Mouse (Mus musculus): Measurements from ENCODE around the gene Xpo6. TPM values are rescaled to one million over a fixed set of nuclear protein-coding genes. Genes with fewer than 3 reads are reported as not detected.

Xpo6 gene
- total and polyA plus RNA-seq, 2 experiments: 15.0 to 79.2 TPM

DNA sequence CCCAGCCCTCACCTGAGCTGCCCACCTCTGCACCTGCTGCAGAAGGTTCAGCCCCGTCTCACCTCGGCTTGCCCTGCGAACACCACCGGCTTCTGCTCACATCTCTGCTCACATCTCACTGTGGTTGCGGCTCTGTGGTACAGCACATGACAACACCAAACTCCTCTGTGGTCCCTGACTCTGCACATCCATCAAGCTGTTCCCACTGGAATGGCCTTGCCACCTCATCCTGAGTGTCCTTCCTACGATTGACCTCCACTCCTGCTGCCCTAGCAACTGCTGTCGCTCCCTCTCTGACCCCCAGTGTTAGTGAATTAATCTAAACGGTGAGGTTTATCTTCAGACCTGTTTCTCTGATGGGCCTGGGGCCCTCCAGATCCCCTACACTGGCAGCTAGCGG is 115.1 kb downstream of the Xpo6 start:
- WGBS: 90% methylated on average over 9 of the region's 9 CpGs
- no peak for DNase-seq (ENCODE audit: extremely low read depth, low read depth, low spot score)
- Histone ChIP-seq H3K36me3 (ENCODE audit: control insufficient read depth, insufficient read depth, low read length) (no peaks in the 10 kb centered on the region), H3K27me3 (ENCODE audit: control insufficient read depth, insufficient read depth, low read length) (peaks cover 12% of the 10 kb centered on the region), H3K27ac (replicated peaks; ENCODE audit: insufficient read depth, low read depth, low read length) (no peak overlapping the region), H3K79me2 (ENCODE audit: control insufficient read depth, insufficient read depth, low read length) (no peaks in the 10 kb centered on the region), H3K9ac (ENCODE audit: low read depth, low read length) (no peak overlapping the region), H3K4me1 (ENCODE audit: control insufficient read depth, insufficient read depth, low read length) (no peaks in the 10 kb centered on the region), H3K4me3 (ENCODE audit: insufficient read depth, low read depth, low read length) (no peak overlapping the region)
- TF ChIP-seq CTCF (IDR thresholded peaks at IDR 0.05; ENCODE audit: low read depth, low read length) (no peak), POLR2A (IDR thresholded peaks at IDR 0.05; ENCODE audit: extremely low read depth, insufficient read depth, low read length) (no peak)

DNA sequence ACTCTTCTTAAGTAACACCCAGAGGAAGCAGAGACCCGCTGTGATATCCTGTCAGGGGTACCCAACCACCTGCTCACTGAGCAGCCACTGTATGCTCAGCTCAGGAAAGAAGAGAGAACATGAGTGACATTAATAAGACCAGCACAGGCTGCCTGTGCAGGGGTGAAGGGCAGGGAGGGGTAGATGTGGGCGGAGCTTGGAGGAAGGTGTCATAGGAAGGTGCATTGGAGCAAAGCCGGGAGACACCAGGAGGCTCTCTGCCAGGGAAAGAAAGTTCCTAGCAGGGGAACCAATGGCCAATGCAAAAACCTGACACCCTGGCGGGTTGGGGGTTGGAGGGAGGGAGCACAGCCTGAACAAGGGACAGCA is 116.3 kb downstream of the Xpo6 start:
- 25% methylated on average over 4 of the region's 4 CpGs for WGBS
- TF ChIP-seq CTCF (IDR thresholded peaks at IDR 0.05; ENCODE audit: low read depth, low read length) (no peak), POLR2A (IDR thresholded peaks at IDR 0.05; ENCODE audit: extremely low read depth, insufficient read depth, low read length) (no peak)
- H3K79me2 ChIP-seq (ENCODE audit: control insufficient read depth, insufficient read depth, low read length): no peaks in the 10 kb centered on the region

DNA sequence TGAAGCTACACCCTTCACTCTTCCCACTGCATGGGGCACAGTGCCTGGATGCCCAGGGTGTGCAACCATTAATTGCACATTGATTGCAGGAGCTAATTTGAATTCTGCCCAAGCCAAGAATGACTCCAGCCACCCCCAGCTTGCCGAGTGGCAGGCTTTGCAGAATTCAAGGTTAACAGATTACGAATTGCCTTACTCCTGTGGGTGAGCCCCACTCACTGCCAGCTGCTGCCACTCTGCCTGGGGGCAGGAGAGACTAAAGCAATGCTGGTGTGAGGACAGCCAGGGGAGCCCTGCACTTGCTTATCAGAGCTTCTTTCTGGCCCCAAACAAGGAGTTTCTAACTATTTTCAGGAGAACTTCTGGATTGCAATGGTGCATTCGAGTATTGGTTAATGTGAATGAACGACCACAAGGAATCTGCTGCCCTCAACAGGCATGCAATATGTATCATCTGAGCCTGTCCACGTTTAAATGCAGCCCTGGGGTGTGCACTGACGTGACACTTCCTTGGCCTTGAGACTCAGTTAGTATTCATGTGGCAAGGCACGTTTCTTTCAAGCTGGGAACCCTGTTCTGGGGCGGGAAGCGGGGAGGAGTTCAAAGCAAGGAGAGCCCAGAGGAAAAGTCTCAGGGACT is 116.8 kb downstream of the Xpo6 start:
- Histone ChIP-seq H3K9ac (ENCODE audit: low read depth, low read length) (no peak overlapping the region), H3K4me1 (ENCODE audit: control insufficient read depth, insufficient read depth, low read length) (no peaks in the 10 kb centered on the region), H3K27ac (replicated peaks; ENCODE audit: insufficient read depth, low read depth, low read length) (no peak overlapping the region), H3K36me3 (ENCODE audit: control insufficient read depth, insufficient read depth, low read length) (no peaks in the 10 kb centered on the region), H3K4me3 (ENCODE audit: insufficient read depth, low read depth, low read length) (no peak overlapping the region), H3K79me2 (ENCODE audit: control insufficient read depth, insufficient read depth, low read length) (no peaks in the 10 kb centered on the region), H3K27me3 (ENCODE audit: control insufficient read depth, insufficient read depth, low read length) (peaks cover 12% of the 10 kb centered on the region)
- WGBS: 21% methylated on average over 9 of the region's 9 CpGs
- TF ChIP-seq CTCF (IDR thresholded peaks at IDR 0.05; ENCODE audit: low read depth, low read length) (no peak), POLR2A (IDR thresholded peaks at IDR 0.05; ENCODE audit: extremely low read depth, insufficient read depth, low read length) (no peak)
- no peak for DNase-seq (ENCODE audit: extremely low read depth, low read depth, low spot score)

More for the DNA sequence above, 116.3 kb downstream of the Xpo6 start:
- no peak for DNase-seq (ENCODE audit: extremely low read depth, low read depth, low spot score)
- Histone ChIP-seq H3K4me3 (ENCODE audit: insufficient read depth, low read depth, low read length) (no peak overlapping the region), H3K27ac (replicated peaks; ENCODE audit: insufficient read depth, low read depth, low read length) (no peak overlapping the region), H3K4me1 (ENCODE audit: control insufficient read depth, insufficient read depth, low read length) (no peaks in the 10 kb centered on the region), H3K36me3 (ENCODE audit: control insufficient read depth, insufficient read depth, low read length) (no peaks in the 10 kb centered on the region), H3K9ac (ENCODE audit: low read depth, low read length) (no peak overlapping the region), H3K27me3 (ENCODE audit: control insufficient read depth, insufficient read depth, low read length) (peaks cover 12% of the 10 kb centered on the region)

DNA sequence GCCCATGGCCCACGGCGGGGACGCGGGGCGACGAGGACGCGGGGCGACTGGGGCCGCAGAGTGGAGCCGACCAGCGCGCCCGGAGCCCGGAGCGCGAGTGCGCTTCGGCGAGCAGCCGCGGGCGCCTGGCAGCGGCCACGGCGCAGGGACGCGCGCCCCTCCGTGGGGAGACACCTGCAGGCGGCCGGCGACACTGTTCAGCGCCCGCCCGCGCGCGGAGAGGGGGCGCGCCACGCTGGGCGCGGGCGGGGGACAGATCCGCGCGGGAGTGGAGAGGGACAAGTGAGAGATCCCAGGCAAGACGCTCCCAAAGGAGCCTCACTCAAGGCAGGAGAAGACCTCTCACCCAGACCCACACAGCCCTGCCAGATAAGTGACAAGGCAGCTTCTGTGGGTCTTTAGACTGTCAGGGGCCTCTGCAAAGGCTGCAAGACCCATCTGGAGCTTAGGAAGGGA is 118.0 kb downstream of the Xpo6 start, which contains the start of gene Gsg1l:
Gene Gsg1l, minus strand, starts transcription at position 126 of the 456 bp plus-strand sequence.
- Histone ChIP-seq H3K4me1 (ENCODE audit: control insufficient read depth, insufficient read depth, low read length) (no peaks in the 10 kb centered on the region), H3K9ac (ENCODE audit: low read depth, low read length) (no peak within 1 kb of the TSS; the same call in 1 of the 2 replicates), H3K27me3 (ENCODE audit: control insufficient read depth, insufficient read depth, low read length) (peaks cover 12% of the 10 kb centered on the region), H3K4me3 (ENCODE audit: insufficient read depth, low read depth, low read length) (peak within 1 kb of the TSS; percentile 46; the same call in 1 of the 2 replicates), H3K27ac (replicated peaks; ENCODE audit: insufficient read depth, low read depth, low read length) (no peak within 1 kb of the TSS), H3K36me3 (ENCODE audit: control insufficient read depth, insufficient read depth, low read length) (no peaks in the 10 kb centered on the region), H3K79me2 (ENCODE audit: control insufficient read depth, insufficient read depth, low read length) (no peaks in the 10 kb centered on the region)
- no peak for DNase-seq (ENCODE audit: extremely low read depth, low read depth, low spot score)
- 1% methylated on average over 49 of the region's 49 CpGs for WGBS
- TF ChIP-seq POLR2A (IDR thresholded peaks at IDR 0.05; ENCODE audit: extremely low read depth, insufficient read depth, low read length) (no peak), CTCF (IDR thresholded peaks at IDR 0.05; ENCODE audit: low read depth, low read length) (no peak)

DNA sequence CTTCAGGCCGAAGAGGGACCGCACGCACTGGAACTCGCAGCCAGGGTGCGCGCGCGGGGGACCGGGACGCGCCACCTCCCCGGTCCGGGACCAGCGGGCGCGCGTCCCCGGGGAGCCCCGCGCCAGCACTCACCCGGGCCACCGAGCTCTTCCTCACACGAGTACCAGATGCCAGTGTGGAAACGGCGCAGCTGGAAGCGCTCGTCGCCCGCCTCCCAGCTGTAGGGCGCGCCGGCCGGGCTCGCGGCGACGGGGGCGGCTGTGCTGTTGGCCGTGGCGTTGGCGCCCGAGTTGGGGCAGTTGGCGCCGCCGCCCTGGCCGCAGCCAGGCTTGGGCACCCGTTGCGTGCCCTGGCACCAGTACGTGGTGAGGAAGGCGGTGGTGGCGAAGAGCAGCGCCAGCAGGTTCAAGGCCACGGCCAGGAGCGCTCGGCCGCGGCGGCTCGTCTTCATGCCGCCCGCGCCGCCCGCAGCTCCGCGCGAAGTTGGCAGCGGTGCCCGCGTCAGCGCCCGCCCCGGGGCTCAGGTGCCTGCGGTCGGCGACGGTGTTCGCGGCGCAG is 118.5 kb downstream of the Xpo6 start:
- no peak overlapping the region; the same call in 1 of the 2 replicates for H3K9ac ChIP-seq (ENCODE audit: low read depth, low read length)
- no peak for DNase-seq (ENCODE audit: extremely low read depth, low read depth, low spot score)
- 1% methylated on average over 80 of the region's 80 CpGs for WGBS
- H3K27me3 ChIP-seq (ENCODE audit: control insufficient read depth, insufficient read depth, low read length): peaks cover 12% of the 10 kb centered on the region
- H3K79me2 ChIP-seq (ENCODE audit: control insufficient read depth, insufficient read depth, low read length): no peaks in the 10 kb centered on the region
- H3K4me3 ChIP-seq (ENCODE audit: insufficient read depth, low read depth, low read length): peak overlapping the region; percentile 46; the same call in 1 of the 2 replicates
- no peaks in the 10 kb centered on the region for H3K36me3 ChIP-seq (ENCODE audit: control insufficient read depth, insufficient read depth, low read length)
- H3K4me1 ChIP-seq (ENCODE audit: control insufficient read depth, insufficient read depth, low read length): no peaks in the 10 kb centered on the region
- no peak for TF ChIP-seq POLR2A (IDR thresholded peaks at IDR 0.05; ENCODE audit: extremely low read depth, insufficient read depth, low read length)
- H3K27ac ChIP-seq (replicated peaks; ENCODE audit: insufficient read depth, low read depth, low read length): no peak overlapping the region
